Mouse (Mus musculus) spleen, postnatal 4 days (tissue): Measurements from ENCODE around the gene Ppil1.

ENCODE experiments used
- DNase-seq, 2 experiments: peaks; one replicate each; pipeline ENCODE4 v3.0.0; 2022; ENCODE audit warnings: low spot score in 2 of 2

The Ppil1 gene

DNA sequence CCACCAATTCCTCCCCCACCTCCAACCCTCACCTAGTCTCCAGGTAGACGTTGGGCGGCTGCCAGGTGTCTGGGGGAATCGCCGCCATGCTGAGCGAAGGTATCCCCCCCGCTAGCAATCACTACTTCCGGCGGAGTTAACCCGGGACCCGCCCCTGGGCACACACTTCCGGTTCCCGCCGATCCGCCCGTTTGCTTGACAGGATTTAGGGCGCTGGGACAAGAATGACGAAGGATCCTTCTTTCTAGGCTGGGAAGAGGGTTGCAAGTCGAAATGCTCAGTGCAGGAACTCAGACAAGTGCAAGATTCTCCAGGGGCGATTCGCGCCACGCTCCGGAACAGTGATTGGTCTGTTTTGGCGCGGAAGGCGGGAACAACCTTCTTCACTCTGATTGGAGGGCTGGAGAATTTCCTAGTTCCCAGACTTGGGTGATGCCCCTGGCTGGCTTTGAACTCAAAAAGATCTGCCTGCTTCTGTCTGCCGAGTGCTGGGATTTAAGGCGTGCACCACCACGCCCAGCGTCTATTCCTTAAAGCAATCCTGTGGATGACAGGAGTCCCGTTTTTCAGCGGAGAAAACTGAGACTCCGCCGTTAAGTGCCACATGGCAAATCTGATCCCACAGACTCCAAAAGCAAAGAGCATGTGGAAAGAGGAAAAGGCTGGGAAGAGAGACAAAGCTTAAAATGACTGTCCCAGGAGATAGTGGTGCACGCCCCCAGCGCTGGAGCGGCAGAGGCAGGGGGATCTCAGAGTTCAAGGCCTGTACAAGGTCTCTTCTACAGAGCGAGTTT, at the start of gene Ppil1:
Ppil1 (minus strand) TSS at position 347 of the 794 bp plus-strand sequence.
- DNase-seq = peak; percentile 77 to 90

DNA sequence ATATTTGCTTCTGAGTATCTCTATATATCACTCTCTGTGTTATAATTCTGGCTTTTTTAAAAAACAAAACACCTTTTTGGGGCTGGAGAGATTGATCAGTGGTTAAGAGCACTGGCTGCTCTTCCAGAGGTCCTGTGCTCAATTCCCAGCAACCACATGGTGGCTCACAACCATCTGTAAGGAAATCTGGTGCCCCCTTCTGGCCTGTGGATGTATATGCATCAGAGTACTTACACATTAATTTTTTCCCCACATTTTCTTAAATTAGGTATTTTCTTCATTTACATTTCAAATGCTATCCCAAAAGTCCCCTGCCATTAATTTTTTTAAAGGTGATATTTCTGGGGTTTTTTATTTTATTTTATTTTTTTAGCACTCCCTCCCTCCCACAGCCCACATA, 49.3 kb upstream of the Ppil1 start:
- no peak for DNase-seq

DNA sequence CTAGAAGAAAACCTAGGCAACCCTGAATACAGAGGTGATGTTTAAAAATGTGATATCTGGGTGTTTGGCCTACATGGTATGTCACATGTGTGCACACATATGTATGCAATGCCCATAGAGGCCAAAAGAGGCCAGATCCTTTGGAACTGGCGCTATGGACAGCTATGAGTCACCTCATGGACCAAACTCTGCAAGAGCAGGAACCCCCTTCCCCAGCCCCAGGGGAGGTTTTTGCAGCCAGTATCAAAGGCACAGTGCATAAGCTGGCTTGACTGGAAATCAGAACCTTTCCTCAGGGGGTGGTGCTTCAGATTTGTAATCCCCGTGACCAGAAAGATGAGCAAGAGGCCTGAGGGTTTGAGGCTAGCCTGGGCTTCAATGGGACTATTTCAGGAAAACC, 48.1 kb upstream of the Ppil1 start:
- no peak for DNase-seq

DNA sequence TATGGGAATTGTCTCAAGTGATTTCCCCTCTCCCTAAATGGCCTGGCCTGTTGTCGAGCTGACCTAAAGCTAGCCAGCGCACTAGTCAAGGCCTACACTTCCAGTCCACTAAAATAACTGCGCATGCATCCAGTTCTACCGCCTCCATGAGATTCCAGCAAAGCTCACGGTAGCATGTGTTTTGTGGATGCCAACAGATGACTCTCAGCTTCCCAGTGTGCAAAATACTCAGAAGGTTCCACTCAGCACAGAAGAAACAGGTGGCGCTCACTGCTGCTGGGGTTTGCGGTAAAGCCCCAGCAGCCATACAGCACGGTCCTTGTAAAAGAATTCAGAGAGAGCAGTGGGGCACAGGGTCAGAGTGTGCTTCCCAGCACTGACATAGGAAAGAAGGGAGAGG, 47.6 kb upstream of the Ppil1 start:
- DNase-seq = no peak

DNA sequence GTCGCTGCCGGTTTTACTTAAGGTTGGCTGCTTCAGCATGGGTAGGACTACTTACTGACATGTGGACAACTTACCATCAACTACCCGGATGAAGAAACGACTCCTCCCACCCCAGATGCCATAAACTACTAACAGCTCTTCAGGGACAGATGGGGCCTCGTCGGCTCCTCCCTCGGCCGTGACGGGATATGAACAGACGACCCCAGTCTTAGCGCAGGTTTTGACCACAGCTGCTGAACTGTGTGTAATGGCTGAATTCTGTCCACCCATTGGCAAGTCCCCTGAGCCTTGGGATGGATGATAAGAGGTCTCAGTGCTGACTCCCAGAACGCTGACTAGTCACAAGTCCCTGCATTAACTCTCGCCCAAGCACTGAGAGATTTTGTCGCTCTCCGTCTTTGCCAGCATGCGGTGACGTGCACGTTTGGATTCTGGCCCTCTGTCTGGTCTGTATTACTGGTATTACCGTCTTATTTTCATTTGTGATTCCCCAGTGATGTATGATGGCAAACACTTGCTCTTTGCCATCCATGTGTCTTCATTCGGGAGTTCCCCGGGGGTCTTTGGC, 46.2 kb upstream of the Ppil1 start:
- no peak for DNase-seq

DNA sequence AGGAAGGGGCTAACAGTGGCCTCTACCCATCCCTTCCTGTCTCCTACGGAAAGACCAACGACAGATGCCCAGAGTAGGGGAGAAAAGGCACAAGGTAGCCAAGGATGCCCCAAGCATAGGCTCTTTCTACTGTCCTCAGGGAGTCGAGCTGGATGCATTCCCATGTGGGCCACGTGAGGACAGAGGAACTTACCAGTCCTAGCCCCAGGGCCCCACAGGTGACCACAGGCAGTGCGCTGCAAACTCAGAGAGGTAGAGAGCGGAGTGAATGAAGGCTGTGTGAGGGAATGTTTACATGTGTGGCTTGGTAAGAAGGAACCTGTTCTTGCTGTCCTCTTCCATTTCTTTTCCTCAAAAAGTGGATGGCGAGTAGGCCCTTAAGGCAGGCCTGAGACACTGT, 41.9 kb upstream of the Ppil1 start:
- DNase-seq = no peak

DNA sequence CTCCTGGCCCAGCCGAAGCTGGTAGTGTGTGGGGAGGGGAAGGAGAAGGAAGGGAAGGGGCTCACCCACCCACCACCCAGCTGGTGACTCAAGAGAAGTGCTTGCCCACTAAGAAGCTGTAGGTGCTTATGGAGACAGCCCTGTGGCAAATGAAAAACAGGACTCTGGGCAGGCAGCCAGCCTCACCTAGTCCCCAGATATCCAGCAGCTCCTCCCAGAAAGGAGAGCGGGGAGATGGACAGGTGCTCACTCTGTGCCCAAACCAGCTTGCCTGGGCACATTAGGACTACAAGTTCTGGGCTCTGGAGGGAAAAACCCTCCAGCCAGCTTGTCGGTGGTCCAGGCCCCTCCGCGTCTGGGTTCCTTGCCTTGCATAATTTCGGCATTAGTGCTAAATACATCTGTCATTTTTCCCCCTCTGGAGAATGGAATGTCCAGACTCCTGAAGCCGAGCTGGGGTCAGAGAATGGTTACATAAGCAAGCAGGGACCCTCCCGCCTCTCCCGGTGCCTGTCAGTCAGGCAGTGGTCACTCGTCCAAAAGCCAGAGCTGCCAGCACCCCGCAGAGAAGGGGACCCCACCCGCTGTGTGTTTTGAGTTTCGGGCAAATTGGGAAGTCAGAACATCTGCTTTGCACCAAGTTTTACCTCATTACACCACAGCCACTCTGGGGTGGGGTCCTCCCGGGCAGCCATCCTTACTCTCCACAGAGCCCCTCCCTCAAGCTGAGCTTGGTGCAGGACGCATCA, 41.2 kb upstream of the Ppil1 start:
- peak in 1 of 2 experiments; percentile 43 for DNase-seq

DNA sequence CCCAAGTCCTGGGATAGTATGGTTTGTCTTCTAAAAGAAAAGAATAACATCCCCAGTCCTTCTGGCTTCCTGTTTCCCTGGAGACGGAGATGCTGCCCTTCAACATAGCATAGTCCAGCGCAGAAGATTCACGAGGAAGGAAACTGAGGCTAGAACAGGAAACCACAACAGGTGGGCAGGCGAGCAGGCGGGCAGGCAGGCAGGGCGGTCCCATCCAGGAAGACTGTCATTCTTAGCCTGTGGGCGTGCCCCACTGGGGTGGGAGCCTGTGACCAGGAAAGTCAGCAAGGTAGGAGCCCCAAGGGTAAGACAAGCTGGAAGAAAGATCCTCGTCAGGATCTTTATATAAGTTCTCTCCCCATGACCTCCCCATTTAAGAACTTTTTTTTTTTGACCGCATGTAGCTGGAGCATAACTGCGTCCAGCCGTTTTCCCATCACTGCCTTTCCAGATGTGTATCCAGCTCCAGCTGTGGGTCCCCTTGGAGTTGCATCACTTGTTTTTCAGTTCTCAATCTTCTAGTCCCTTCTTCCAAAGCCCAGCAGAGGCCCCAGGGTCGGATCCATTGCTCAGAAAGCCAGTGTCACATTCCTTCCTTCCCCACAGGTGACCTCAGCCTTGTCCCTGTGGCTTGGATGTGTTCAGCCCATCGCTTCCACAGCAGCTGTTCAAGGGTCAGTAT, 40.5 kb upstream of the Ppil1 start:
- peak in 1 of 2 experiments; percentile 59 for DNase-seq

DNA sequence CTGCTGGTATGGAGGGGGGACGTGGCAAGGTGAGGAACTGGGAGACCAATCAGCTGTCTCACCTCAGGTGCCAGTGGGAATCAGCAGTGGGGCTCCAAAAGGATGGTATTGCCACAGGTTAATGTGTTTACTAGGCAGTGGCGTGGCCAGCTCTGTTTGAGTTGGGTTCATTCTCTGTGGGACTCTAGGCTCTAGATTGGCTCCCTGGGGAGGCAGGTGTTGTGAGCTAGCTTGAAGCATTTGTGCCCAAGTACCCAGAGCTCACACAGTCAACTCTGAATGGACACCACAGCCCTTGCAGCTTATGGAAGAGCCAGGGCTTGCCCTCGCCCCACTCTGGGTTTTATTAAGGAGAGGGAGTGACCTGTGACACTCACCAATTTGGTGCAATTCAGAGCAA, 39.9 kb upstream of the Ppil1 start:
- no peak for DNase-seq

DNA sequence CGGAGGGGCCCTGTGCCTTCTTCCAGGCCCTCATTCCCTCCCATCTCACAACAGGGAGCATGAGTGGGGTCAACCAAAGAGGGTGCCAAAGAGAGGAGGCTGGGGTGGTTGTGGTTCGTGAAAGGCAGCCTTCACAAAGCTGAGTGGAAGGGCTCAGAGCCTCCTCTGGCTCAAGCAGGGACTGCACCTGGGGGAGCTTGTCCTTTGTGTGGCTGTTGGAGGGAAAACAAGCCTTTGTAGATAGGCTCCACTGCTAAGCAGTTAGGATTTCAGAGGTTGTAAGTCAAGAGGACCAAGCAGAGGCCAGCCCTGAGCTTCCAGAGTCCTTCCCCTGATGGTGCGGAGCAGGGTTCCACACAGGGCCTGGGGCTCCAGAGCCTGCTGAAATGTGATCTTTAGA, 39.1 kb upstream of the Ppil1 start:
- peak in 1 of 2 experiments; percentile 45 for DNase-seq

DNA sequence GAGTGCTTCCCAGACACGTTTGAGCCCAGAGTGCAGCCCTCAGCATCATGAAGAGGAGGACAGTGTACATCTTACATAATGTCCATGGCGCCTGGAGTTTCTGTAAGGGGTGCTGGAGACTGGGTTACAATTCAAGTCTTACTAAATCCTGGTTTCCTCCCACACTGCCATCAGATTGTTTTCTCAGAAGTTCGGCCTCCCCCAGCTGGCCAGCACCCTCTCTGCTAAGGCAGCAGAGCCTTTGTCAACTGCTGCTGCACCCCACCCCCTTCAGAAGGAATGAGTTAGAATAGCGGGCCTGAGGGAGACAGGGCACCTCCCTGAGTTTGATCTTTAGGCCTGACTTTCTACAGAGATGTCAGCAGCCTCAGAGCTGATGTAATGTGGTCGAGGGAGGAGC, 38.2 kb upstream of the Ppil1 start:
- DNase-seq = no peak

DNA sequence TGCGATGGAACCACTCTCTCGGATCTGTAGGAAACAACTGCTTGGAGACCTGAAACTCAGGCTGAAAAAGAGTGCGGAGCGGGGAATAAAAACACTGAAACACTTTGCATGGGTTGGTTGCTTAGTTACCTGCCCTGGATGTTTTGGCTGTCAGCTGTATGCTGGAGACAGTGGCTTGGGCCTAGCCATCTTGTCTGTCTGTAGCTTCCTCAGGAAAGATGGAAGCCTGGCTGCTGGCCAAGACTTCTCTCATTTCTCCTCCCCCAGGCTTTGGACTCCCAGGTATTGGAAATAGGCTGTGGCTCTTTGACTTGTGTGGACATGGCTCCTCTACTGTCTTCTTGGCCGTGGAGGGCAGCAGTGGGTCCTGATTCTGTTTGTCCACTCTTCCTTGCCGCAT, 37.4 kb upstream of the Ppil1 start:
- no peak for DNase-seq

DNA sequence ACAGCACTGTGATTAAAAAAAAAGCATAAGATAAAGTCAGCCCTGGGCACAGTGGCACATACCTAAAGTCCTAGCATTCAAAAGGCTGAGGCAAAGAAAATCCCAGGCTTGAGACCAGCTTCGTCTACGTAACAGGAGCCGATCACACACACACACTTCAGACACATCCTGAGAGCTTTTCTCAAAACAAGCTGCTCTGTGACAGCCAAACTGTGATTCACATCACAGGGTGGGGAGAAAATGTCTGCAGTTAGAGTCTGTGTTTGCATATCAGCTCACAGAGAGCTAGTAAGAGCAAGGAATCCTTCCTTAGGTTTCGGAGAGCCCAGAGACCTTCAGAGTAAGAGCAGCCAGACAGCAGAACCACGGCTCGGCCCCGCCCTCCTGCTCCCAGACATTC, 36.9 kb upstream of the Ppil1 start:
- no peak for DNase-seq

DNA sequence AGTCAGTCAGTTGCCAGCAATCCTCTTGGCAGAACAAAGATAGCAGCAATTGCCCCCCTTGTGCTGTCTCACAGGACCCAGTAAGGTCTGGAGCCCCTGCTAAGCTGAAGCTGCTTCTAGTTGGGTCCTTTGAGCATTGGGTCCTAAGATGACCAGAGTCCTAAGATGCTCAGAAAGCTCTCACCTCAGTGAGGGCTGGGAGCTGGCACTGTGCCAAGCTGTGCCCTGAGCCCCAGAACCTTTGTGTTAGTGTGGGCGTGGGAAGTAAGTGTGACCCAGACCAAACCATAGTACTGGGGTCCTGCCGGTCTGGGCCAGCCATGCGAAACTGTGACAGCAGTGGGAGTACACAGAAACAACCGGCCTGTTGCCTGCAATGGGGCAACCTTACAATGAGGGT, 35.3 kb upstream of the Ppil1 start:
- no peak for DNase-seq

DNA sequence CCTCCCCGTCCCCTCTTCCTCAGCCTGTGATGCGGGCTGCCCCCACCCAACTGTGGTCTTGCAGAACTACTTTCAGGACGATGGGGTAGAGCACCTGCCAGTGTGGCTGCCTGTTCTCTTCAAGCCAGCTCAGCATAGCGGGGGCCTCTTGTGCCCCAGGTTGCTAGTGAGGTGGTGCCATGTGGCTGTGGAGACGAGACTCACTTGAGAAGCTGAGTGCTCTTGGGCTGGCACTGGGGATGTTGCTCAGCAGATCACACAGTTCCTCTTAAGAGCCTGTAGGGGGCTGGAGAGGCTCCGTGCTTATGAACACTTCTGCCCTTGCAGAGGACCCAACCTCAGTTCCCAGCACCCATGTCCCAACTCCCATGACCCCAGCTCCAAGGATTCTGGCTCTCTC, 33.8 kb upstream of the Ppil1 start:
- DNase-seq = no peak

DNA sequence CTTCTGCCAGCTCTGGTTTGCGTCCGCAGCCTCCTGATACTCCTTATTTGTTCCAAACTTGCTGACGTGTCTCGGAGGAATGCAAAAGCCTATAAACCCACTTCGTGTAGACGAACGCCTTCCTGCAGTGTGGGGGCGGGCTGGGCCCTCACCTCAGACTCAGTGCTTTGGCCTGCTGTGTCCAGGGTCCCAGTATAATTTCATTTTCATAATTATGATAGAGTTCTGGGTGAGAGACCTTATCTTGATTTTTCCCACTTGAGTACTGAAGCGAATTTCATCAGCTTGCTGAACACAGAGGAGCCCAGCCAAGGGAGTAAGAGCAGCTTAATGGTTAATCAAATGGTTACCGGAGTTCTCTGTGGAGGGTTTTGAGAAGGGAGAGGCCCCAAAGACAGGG, 33.3 kb upstream of the Ppil1 start:
- no peak for DNase-seq

DNA sequence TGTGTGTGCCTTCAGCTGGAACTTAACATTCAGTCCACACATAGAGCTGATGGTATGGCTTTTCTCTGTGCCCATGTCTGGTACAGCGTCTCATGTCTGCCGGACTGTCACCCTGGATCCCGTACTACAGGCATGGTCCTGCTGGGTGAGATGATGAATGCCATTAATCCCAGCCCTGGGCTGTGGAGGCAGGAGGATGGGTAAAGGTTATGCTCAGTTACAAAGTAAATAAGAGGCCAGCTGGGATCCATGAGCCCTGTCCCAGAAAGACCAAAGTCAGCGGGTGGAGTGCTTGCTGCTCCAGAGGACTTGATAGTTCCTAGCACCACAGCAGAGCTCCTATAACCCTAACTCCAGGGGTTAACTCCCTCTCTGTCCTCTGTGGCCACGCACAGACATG, 31.8 kb upstream of the Ppil1 start:
- no peak for DNase-seq

DNA sequence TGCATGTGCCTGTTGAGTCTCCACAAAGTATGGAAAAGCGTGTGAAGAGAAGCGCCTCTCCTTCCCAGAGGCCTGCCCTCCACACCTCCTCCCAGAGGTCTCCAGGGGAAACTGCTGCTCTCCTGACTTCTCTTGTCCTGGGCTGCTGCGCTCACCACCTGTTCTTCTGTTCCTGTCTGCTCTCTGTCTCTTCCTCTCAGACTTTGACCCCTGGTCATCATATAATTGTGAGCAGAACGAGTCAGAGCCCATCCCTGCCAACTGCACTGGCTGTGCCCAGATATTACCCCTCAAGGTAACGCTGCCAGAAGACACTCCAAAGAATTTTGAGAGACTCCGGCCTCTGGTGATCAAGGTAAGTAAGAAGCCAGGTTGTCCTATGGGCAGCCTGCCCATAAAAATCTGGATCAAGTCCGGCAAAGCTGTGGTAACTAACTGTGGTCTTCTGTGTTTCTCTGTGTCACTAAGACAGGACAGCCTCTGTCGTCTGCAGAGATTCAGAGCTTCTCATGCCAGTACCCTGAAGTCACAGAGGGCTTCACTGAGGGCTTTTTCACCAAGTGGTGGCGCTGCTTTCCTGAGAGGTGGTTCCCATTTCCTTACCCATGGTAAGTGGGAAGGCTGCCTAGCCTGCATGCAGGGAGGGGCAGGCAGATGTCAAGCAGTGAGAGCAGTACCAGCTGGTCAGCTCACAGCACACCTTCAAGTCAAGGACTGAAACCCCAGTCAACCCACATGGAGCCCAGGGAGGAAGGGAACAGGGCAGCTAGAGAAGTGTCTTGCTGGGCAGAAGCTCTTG, 30.0 kb upstream of the Ppil1 start:
- no peak for DNase-seq

DNA sequence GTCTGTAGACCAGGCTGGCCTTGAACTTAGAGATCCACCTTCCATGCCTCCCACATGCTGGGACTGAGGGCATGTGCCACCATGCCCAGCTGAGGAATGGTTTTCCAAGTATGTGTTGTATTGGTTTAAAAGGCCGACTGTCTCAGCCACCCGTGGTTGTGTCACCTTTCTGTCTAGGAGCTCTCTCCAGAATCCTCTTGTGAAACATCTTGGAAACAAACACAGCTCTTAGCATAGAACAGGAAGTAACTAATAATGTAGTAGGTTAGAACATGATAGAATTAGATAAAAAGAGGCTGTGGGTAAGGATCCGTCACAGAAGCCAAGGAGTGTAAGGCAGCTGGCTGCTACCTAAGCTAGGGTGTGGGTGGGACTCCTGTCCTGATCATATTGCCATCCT, 29.0 kb upstream of the Ppil1 start:
- no peak for DNase-seq

DNA sequence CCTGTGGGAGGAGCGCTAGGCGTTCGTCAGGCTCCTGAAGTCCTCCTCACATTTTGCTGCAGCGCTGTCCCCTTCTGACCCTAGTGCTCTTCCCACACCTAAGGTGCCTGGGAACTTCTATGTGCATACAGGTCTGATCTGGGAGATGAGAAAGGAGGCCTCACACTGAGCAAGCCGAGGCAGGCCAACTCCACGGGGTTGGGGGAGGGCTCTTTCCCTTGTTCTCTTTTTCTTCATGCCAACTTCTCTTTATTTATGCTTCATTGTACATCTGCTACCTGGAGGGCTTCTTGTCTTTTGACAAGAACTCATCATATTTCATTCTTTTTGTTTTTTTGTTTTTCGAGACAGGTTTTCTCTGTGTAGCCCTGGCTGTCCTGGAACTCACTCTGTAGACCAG, 27.8 kb upstream of the Ppil1 start:
- no peak for DNase-seq

DNA sequence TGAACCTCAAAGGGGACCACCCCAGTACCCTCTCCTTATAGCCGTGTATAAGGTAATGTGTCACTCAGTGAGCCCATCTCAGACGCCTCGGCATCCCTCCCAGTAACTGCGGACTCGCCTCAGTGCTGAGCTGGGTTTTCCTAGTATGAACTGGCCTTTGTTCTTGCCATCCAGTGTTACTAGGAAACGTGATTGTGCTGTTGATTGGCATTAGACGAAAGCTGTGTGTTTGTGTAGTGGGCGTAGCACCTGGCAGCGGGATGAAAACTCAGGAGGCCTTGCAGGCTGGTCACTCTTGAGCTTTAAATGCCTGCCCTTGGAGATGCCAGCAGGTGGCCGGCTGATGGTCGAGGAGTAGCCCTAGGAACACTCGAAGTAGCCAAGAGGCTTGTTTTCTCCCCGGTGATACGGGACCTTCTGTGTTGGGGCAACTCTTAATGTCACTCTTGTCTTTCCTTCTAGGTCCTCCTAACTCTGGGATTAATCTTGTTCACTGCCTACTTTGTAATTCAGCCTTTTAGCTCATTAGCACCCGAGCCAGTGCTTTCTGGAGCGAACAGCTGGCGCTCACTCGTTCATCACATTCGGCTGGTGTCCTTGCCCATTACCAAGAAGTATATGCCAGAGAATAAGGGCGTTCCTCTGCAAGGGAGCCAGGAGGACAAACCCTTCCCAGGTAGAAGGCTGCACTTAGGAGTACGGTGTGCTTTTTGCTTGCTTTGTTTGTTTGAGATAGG, 18.4 kb upstream of the Ppil1 start:
- no peak for DNase-seq
